Mouse (Mus musculus) stomach, embryonic 14.5 days (tissue): ENCODE data around the gene Prpf31. TPM values are rescaled to one million over a fixed set of nuclear protein-coding genes. Genes with fewer than 3 reads are reported as not detected.
A peak's percentile ranks its signal among the peaks of the same experiment; 100 is the strongest.

Experiments used
- ATAC-seq: fragments of 200-750 bp; cut with Nextera tagmentation; 2 replicates; pipeline ENCODE4 v1.8.0; 2017; ENCODE audit warnings: low read depth, moderate TSS enrichment; ENCODE audit not compliant: insufficient number of reproducible peaks, insufficient read depth, low FRiP score
- H3K27ac ChIP-seq: fragments of 300-500 bp; sonication (generic); 2 replicates; pipeline ENCODE4 v1.5.1; 2014; ENCODE audit warnings: mild to moderate bottlenecking, low read length, moderate library complexity, mixed read lengths
- H3K27me3 ChIP-seq: fragments of 300-500 bp; sonication (generic); 2 replicates; pipeline ENCODE4 v1.6.1; 2014; ENCODE audit warnings: low read length, control low read depth, mixed read lengths; ENCODE audit not compliant: control insufficient read depth, insufficient read depth
- H3K36me3 ChIP-seq: fragments of 300-500 bp; sonication (generic); 2 replicates; pipeline ENCODE4 v1.6.1; 2014; ENCODE audit warnings: mild to moderate bottlenecking, control low read depth, low read length, moderate library complexity, mixed read lengths; ENCODE audit not compliant: control insufficient read depth, insufficient read depth
- H3K4me1 ChIP-seq: fragments of 300-500 bp; sonication (generic); 2 replicates; pipeline ENCODE4 v1.6.1; 2014; ENCODE audit warnings: low read length, control low read depth, mixed read lengths; ENCODE audit not compliant: control insufficient read depth, insufficient read depth
- H3K4me2 ChIP-seq: fragments of 300-500 bp; sonication (generic); replicated peaks from 2 replicates; pipeline ENCODE4 v1.6.1; 2014; ENCODE audit warnings: low read depth, low read length, control low read depth
- H3K4me3 ChIP-seq: fragments of 300-500 bp; sonication (generic); 2 replicates; pipeline ENCODE4 v1.5.1; 2014; ENCODE audit warnings: low read depth, low read length, control low read depth
- H3K9ac ChIP-seq: fragments of 300-500 bp; sonication (generic); replicated peaks from 2 replicates; pipeline ENCODE4 v1.6.1; 2014; ENCODE audit warnings: low read depth, mild to moderate bottlenecking, control low read depth, low read length, moderate library complexity, mixed read lengths
- H3K9me3 ChIP-seq: fragments of 300-500 bp; sonication (generic); 2 replicates; pipeline ENCODE4 v1.6.1; 2016; ENCODE audit warnings: low read depth, low read length, control low read depth; ENCODE audit not compliant: control insufficient read depth
- WGBS: fragments of 180-500 bp; shearing (Covaris S2); extraction: QIAGEN DNeasy Blood & Tissue Kit; methylation state at CpG from one replicate; pipeline ENCODE4 v1.1.7; 2014; 5-methylcytosine and 5-hydroxymethylcytosine counted together
- microRNA-seq: library from miRNA; unstranded; fragments of <30 nt; microRNA quantifications from one replicate; pipeline ENCODE4, GENCODE M21; 2016
- polyA plus RNA-seq: library from polyadenylated mRNA; unstranded; fragments of >200 nt; fragmentation: Nextera tagmentation; extraction: Ambion mirVana; gene quantifications from 2 replicates; pipeline ENCODE4 v1.2.1, GENCODE M21; 2014

Prpf31 gene
- polyA plus RNA-seq, 1 experiment from 2014 or later, result 94.4 TPM

- Histone ChIP-seq H3K9ac (no peak overlapping the region), H3K36me3 (peaks cover 26% of the 10 kb centered on the region; the same call in 1 of the 2 replicates), H3K27ac (no peak overlapping the region), H3K27me3 (no peaks in the 10 kb centered on the region), H3K4me1 (no peaks in the 10 kb centered on the region), H3K4me3 (no peak overlapping the region), H3K9me3 (no peaks in the 10 kb centered on the region), H3K4me2 (no peak overlapping the region)
- 87% methylated on average over 10 of the region's 10 CpGs for WGBS
- ATAC-seq, result no peak
Observed at GRCm38 (mm10) chr7:3683908-3684550, 54.2 kb downstream of the Prpf31 start.

- 88% methylated on average over 8 of the region's 8 CpGs for WGBS
- H3K4me2 ChIP-seq, result no peak overlapping the region
- no peak for ATAC-seq
- H3K9ac ChIP-seq, result no peak overlapping the region
- no peak overlapping the region for H3K4me3 ChIP-seq
- H3K9me3 ChIP-seq, result no peaks in the 10 kb centered on the region
- no peak overlapping the region for H3K27ac ChIP-seq
- H3K27me3 ChIP-seq, result no peaks in the 10 kb centered on the region
- H3K36me3 ChIP-seq, result peaks cover 26% of the 10 kb centered on the region; the same call in 1 of the 2 replicates
- H3K4me1 ChIP-seq, result no peaks in the 10 kb centered on the region
Observed at GRCm38 (mm10) chr7:3684698-3685097, 54.9 kb downstream of the Prpf31 start.

GRCm38 (mm10) chr7:3685400-3686187 lies 55.8 kb downstream of the Prpf31 start:
- WGBS, result 84% methylated on average over 31 of the region's 31 CpGs
- peaks cover 26% of the 10 kb centered on the region; the same call in 1 of the 2 replicates for H3K36me3 ChIP-seq
- H3K4me1 ChIP-seq, result no peaks in the 10 kb centered on the region
- H3K27ac ChIP-seq, result no peak overlapping the region
- H3K4me3 ChIP-seq, result no peak overlapping the region
- H3K9me3 ChIP-seq, result no peaks in the 10 kb centered on the region
- H3K9ac ChIP-seq, result no peak overlapping the region
- H3K27me3 ChIP-seq, result no peaks in the 10 kb centered on the region
- no peak overlapping the region for H3K4me2 ChIP-seq
- ATAC-seq, result no peak

- Histone ChIP-seq H3K4me2 (peak overlapping the region; percentile 66), H3K9ac (peak overlapping the region; percentile 62), H3K27ac (no peak overlapping the region), H3K36me3 (peaks cover 15% of the 10 kb centered on the region; the same call in 1 of the 2 replicates), H3K27me3 (no peaks in the 10 kb centered on the region), H3K4me3 (peak overlapping the region; percentile 68), H3K4me1 (peaks cover 16% of the 10 kb centered on the region; the same call in 1 of the 2 replicates), H3K9me3 (no peaks in the 10 kb centered on the region)
- 18% methylated on average over 3 of the region's 3 CpGs for WGBS
- no peak for ATAC-seq
Observed at GRCm38 (mm10) chr7:3691919-3692318, 62.1 kb downstream of the Prpf31 start.

Small RNA genes within 50 kb of the gene (microRNA-seq; reads per million reads assigned to microRNA genes)
- gene Gm25100 (not detected), gene Mir3572 (2.3 reads per million)

Other genes starting within 250 kb of the Prpf31 start
- 2.1 and 2.8 TPM in 2 replicates for gene Cacng8, start 239.3 kb upstream of the Prpf31 start, polyA plus RNA-seq
- gene Cacng6, start 205.8 kb upstream of the Prpf31 start, polyA plus RNA-seq, result 0.48 TPM in 1 of 2 replicates, not detected in the other
- gene Tarm1, start 127.4 kb upstream of the Prpf31 start, polyA plus RNA-seq, result 0.20 TPM in 1 of 2 replicates, not detected in the other
- gene Oscar, start 13.8 kb upstream of the Prpf31 start, polyA plus RNA-seq, result 0.41 TPM in 1 of 2 replicates, not detected in the other
- 517 and 630 TPM in 2 replicates for gene Ndufa3, start 12.6 kb upstream of the Prpf31 start, polyA plus RNA-seq
- gene Tfpt, start 56 bp upstream of the Prpf31 start, polyA plus RNA-seq, result 22.3 and 22.4 TPM in 2 replicates
- gene Cnot3, start 15.3 kb downstream of the Prpf31 start, polyA plus RNA-seq, result 58.3 and 59.5 TPM in 2 replicates
- gene Leng1, start 35.9 kb downstream of the Prpf31 start, polyA plus RNA-seq, result 14.0 and 14.1 TPM in 2 replicates
- 61.8 and 67.3 TPM in 2 replicates for gene Tmc4, start 47.6 kb downstream of the Prpf31 start, polyA plus RNA-seq
- gene Tsen34, start 62.9 kb downstream of the Prpf31 start, polyA plus RNA-seq, result 223 and 240 TPM in 2 replicates
- 36.8 and 40.4 TPM in 2 replicates for gene Mboat7, start 63.5 kb downstream of the Prpf31 start, polyA plus RNA-seq
- gene Rps9, start 74.0 kb downstream of the Prpf31 start, polyA plus RNA-seq, result 1,552 and 1,583 TPM in 2 replicates
- 0.80 and 1.2 TPM in 2 replicates for gene Pirb, start 90.4 kb downstream of the Prpf31 start, polyA plus RNA-seq
- gene Gm15448, start 195.7 kb downstream of the Prpf31 start, polyA plus RNA-seq, result not detected in 2 replicates
- gene Pira2, start 215.1 kb downstream of the Prpf31 start, polyA plus RNA-seq, result 0.14 TPM in 1 of 2 replicates, not detected in the other